ENCODE assay signal across 25 mouse cellular contexts in the genomic region with DNA sequence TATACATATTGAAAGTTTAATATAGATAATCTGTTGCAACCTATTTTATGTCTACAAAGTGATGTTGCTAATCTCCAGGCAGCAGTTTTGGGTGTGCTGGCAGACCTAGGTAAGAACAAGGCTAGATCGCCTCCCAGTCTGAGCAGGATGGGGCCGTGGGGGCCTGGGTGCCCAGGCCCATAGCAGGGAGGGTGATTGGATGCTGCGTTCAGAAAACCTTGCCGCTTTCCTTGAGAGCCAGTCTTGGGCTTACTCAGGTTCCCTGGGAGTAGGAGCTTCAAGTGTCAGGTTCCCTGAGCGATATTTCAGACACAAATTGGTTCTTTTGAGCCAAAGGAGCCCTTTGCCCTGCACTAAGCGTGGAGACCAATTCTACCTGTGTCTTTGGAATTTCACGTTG. TPM values are rescaled to one million over a fixed set of nuclear protein-coding genes. Genes with fewer than 3 reads are reported as not detected.
DNase-seq lines count a peak whose midpoint lies in the region; ATAC-seq and TF ChIP-seq lines count a peak whose summit lies in the region.
"Had no signal": no experiment of that assay in that cellular context is flagged by ENCODE, and none has a peak within 500 bp of the region (broad histone marks: within the 10 kb centered on the region; RNA-seq: fewer than 3 reads in every experiment).

No protein-coding gene starts in this region.

- TF ChIP-seq EP300 in heart, postnatal 0 days (IDR thresholded peaks at IDR 0.05; ENCODE audit: low read depth), result no peak

- no peak for TF ChIP-seq CTCF in heart, postnatal 0 days (IDR thresholded peaks at IDR 0.05; ENCODE audit: low read depth)

- H3K36me3 ChIP-seq in heart, embryonic 11.5 days (ENCODE audit: control insufficient read depth, insufficient read depth, low read length), result no peaks in the 10 kb centered on the region
- no peaks in the 10 kb centered on the region for H3K36me3 ChIP-seq in heart, postnatal 0 days (replicated peaks; ENCODE audit: control insufficient read depth, insufficient read depth, low read length)
- no peaks in the 10 kb centered on the region for H3K36me3 ChIP-seq in limb, embryonic 12.5 days
- H3K36me3 ChIP-seq in limb, embryonic 10.5 days, result no peaks in the 10 kb centered on the region
- H3K36me3 ChIP-seq in midbrain, embryonic 11.5 days (ENCODE audit: control insufficient read depth, insufficient read depth, low read length), result no peaks in the 10 kb centered on the region
- no peaks in the 10 kb centered on the region for H3K36me3 ChIP-seq in midbrain, embryonic 10.5 days
- H3K36me3 ChIP-seq: forebrain, embryonic 10.5 days; G1E; hindbrain, embryonic 10.5 days; intestine, embryonic 15.5 days; limb, embryonic 15.5 days; midbrain, embryonic 12.5 days; neural tube, embryonic 15.5 days had no signal

- WGBS in heart, embryonic 11.5 days (ENCODE audit: insufficient replicate concordance), result 50% methylated on average over 7 of the region's 7 CpGs
- 76% methylated on average over 7 of the region's 7 CpGs for WGBS in heart, postnatal 0 days
- 36% methylated on average over 7 of the region's 7 CpGs for WGBS in limb, embryonic 12.5 days
- WGBS in limb, embryonic 10.5 days, result 41% methylated on average over 7 of the region's 7 CpGs
- 50% methylated on average over 7 of the region's 7 CpGs for WGBS in midbrain, embryonic 11.5 days
- 43% methylated on average over 7 of the region's 7 CpGs for WGBS in midbrain, embryonic 10.5 days

- H3K9ac ChIP-seq in heart, embryonic 11.5 days (ENCODE audit: low read depth, low read length), result no peak overlapping the region
- peak overlapping the region; percentile 31; the same call in 1 of the 2 replicates for H3K9ac ChIP-seq in heart, postnatal 0 days (replicated peaks; ENCODE audit: low read depth, low read length)
- H3K9ac ChIP-seq in limb, embryonic 12.5 days (replicated peaks), result no peak overlapping the region
- no peak overlapping the region for H3K9ac ChIP-seq in midbrain, embryonic 11.5 days (ENCODE audit: low read length)
- H3K9ac ChIP-seq: intestine, embryonic 15.5 days; limb, embryonic 15.5 days; midbrain, embryonic 12.5 days; neural tube, embryonic 15.5 days had no signal

- peak overlapping the region; percentile 81 for H3K4me2 ChIP-seq in heart, embryonic 11.5 days
- H3K4me2 ChIP-seq in heart, postnatal 0 days (ENCODE audit: low read depth, low read length), result peak overlapping the region; percentile 71
- H3K4me2 ChIP-seq in limb, embryonic 12.5 days, result peak overlapping the region; percentile 93
- H3K4me2 ChIP-seq in midbrain, embryonic 11.5 days, result no peak overlapping the region

- H3K4me3 ChIP-seq in heart, embryonic 11.5 days (ENCODE audit: low read depth, low read length), result no peak overlapping the region
- peak overlapping the region; percentile 92 for H3K4me3 ChIP-seq in heart, postnatal 0 days (ENCODE audit: low read depth, low read length)
- no peak overlapping the region for H3K4me3 ChIP-seq in limb, embryonic 12.5 days (replicated peaks)
- H3K4me3 ChIP-seq in limb, embryonic 10.5 days, result no peak overlapping the region
- H3K4me3 ChIP-seq in midbrain, embryonic 11.5 days (ENCODE audit: low read depth, low read length), result no peak overlapping the region
- H3K4me3 ChIP-seq in midbrain, embryonic 10.5 days, result no peak overlapping the region
- H3K4me3 ChIP-seq: limb, embryonic 15.5 days; midbrain, embryonic 12.5 days had no signal

- no peak overlapping the region for H3K27ac ChIP-seq in heart, embryonic 11.5 days (ENCODE audit: low read depth, low read length)
- no peak overlapping the region for H3K27ac ChIP-seq in heart, postnatal 0 days (ENCODE audit: low read depth)
- H3K27ac ChIP-seq in limb, embryonic 12.5 days, result no peak overlapping the region
- H3K27ac ChIP-seq in limb, embryonic 10.5 days, result no peak overlapping the region
- H3K27ac ChIP-seq in midbrain, embryonic 11.5 days (ENCODE audit: low read depth, low read length), result no peak overlapping the region
- no peak overlapping the region for H3K27ac ChIP-seq in midbrain, embryonic 10.5 days (replicated peaks)
- H3K27ac ChIP-seq: forebrain, embryonic 10.5 days; hindbrain, embryonic 10.5 days; intestine, embryonic 15.5 days; limb, embryonic 15.5 days; midbrain, embryonic 12.5 days; neural tube, embryonic 15.5 days had no signal

- H3K27me3 ChIP-seq in heart, embryonic 11.5 days (ENCODE audit: control insufficient read depth, insufficient read depth, low read length), result peaks cover 12% of the 10 kb centered on the region; the same call in 1 of the 2 replicates
- H3K27me3 ChIP-seq in heart, postnatal 0 days (ENCODE audit: control insufficient read depth, insufficient read depth, low read length), result no peaks in the 10 kb centered on the region
- H3K27me3 ChIP-seq in limb, embryonic 12.5 days, result peaks cover 65% of the 10 kb centered on the region
- H3K27me3 ChIP-seq in limb, embryonic 10.5 days (ENCODE audit: low read depth, poor library complexity, severe bottlenecking), result peaks cover 56% of the 10 kb centered on the region
- peaks cover 19% of the 10 kb centered on the region for H3K27me3 ChIP-seq in midbrain, embryonic 11.5 days (ENCODE audit: control insufficient read depth, insufficient read depth, low read length)
- peaks cover 54% of the 10 kb centered on the region for H3K27me3 ChIP-seq in midbrain, embryonic 10.5 days (ENCODE audit: low read depth, poor library complexity, severe bottlenecking)
- H3K27me3 ChIP-seq: intestine, embryonic 15.5 days; Patski had no signal

- H3K4me1 ChIP-seq in heart, embryonic 11.5 days (ENCODE audit: control insufficient read depth, insufficient read depth, low read length), result peaks cover 14% of the 10 kb centered on the region
- H3K4me1 ChIP-seq in heart, postnatal 0 days (ENCODE audit: control insufficient read depth, insufficient read depth), result peaks cover 42% of the 10 kb centered on the region
- H3K4me1 ChIP-seq in limb, embryonic 12.5 days (replicated peaks), result peaks cover 22% of the 10 kb centered on the region
- H3K4me1 ChIP-seq in limb, embryonic 10.5 days, result peaks cover 28% of the 10 kb centered on the region
- H3K4me1 ChIP-seq in midbrain, embryonic 11.5 days (ENCODE audit: control insufficient read depth, insufficient read depth, low read length), result peaks cover 10% of the 10 kb centered on the region
- H3K4me1 ChIP-seq in midbrain, embryonic 10.5 days, result peaks cover 17% of the 10 kb centered on the region

- intact Hi-C loops in heart, postnatal 14 days (cut with DNase I), result no loop called here

- no peaks in the 10 kb centered on the region; the same call in 1 of the 2 replicates for H3K9me3 ChIP-seq in heart, embryonic 11.5 days (replicated peaks; ENCODE audit: control insufficient read depth, low read length)
- H3K9me3 ChIP-seq in heart, postnatal 0 days (replicated peaks; ENCODE audit: control insufficient read depth, low read length), result 0 out of 2 replicates have a peak, but pooled peaks cover 4% of the 10 kb centered on the region
- H3K9me3 ChIP-seq in limb, embryonic 12.5 days, result 0 out of 2 replicates have a peak, but pooled peaks cover 3% of the 10 kb centered on the region
- H3K9me3 ChIP-seq in limb, embryonic 10.5 days (replicated peaks), result no peaks in the 10 kb centered on the region
- no peaks in the 10 kb centered on the region for H3K9me3 ChIP-seq in midbrain, embryonic 11.5 days (ENCODE audit: control insufficient read depth, low read length)
- H3K9me3 ChIP-seq in midbrain, embryonic 10.5 days (replicated peaks), result no peaks in the 10 kb centered on the region
- H3K9me3 ChIP-seq: forebrain, embryonic 10.5 days; hindbrain, embryonic 10.5 days; intestine, embryonic 15.5 days; limb, embryonic 15.5 days; midbrain, embryonic 12.5 days; neural tube, embryonic 15.5 days had no signal

- no peak for ATAC-seq in heart, embryonic 11.5 days (replicated peaks; ENCODE audit: insufficient number of reproducible peaks, low FRiP score, low TSS enrichment)
- no peak for ATAC-seq in heart, postnatal 0 days (ENCODE audit: insufficient read depth, low read depth)
- no peak for ATAC-seq in limb, embryonic 12.5 days (ENCODE audit: insufficient number of reproducible peaks, insufficient read depth, low FRiP score, low TSS enrichment, low read depth)
- ATAC-seq in midbrain, embryonic 11.5 days (ENCODE audit: low FRiP score), result no peak
- ATAC-seq: forebrain, embryonic 16.5 days; hindbrain, embryonic 16.5 days; Patski had no signal

- DNase-seq in heart, adult 9 months (ENCODE audit: low spot score in 2 of 2), result no peak
- DNase-seq in heart, postnatal 0 days (ENCODE audit: low spot score), result no peak
- no peak for DNase-seq in heart, postnatal 14 days
- DNase-seq in limb, embryonic 10.5 days (ENCODE audit: low spot score), result no peak
- peak; percentile 85 for DNase-seq in midbrain, embryonic 11.5 days (ENCODE audit: low spot score, missing footprints)
- no peak for DNase-seq in midbrain, embryonic 10.5 days (ENCODE audit: low spot score)
- DNase-seq: cerebellum, adult 11 months; cerebellum, adult 9-11 months; layer of hippocampus, adult 9-11 months; right cerebral cortex, adult 18-20 months; right cerebral cortex, postnatal 4 days; thymus, postnatal 14 days had no signal

RNA-seq across cellular contexts. Expression of a gene that starts 1.9 kb away (rescaled TPM):
- polyA plus RNA-seq in heart, embryonic 11.5 days (2014; fragmentation: Nextera tagmentation; extraction: Ambion mirVana), result 5.8 and 7.4 TPM in 2 replicates
- total RNA-seq in heart, postnatal 0 days (2014; rRNA removed; ENCODE audit: low replicate concordance), result 37.0 and 55.8 TPM in 2 replicates
- polyA plus RNA-seq in heart, postnatal 0 days (2015; fragmentation: Nextera tagmentation; extraction: Ambion mirVana), result 15.5 and 17.8 TPM in 2 replicates
- 10 to 100 TPM; 91.9 to 92.5 TPM for total RNA-seq in heart, postnatal 14 days (2021)
- 0.26 and 0.29 TPM in 2 replicates for polyA plus RNA-seq in limb, embryonic 12.5 days (2016; fragmentation: Nextera tagmentation; extraction: Ambion mirVana)
- polyA plus RNA-seq in limb, embryonic 10.5 days (2016; fragmentation: Nextera tagmentation; extraction: Ambion mirVana), result 0.06 TPM in 1 of 2 replicates, not detected in the other
- 0.98 and 1.1 TPM in 2 replicates for polyA plus RNA-seq in midbrain, embryonic 11.5 days (2014; fragmentation: Nextera tagmentation; extraction: Ambion mirVana)
- polyA plus RNA-seq in midbrain, embryonic 10.5 days (2016; fragmentation: Nextera tagmentation; extraction: Ambion mirVana), result 0.23 and 0.82 TPM in 2 replicates
- total RNA-seq: CH12.LX had no signal
- polyA plus RNA-seq: G1E had no signal
